Mouse (Mus musculus) C2C12 (cell line): Measurements from ENCODE around the gene Perm1. TPM values are rescaled to one million over a fixed set of nuclear protein-coding genes. Genes with fewer than 3 reads are reported as not detected.
A peak's percentile ranks its signal among the peaks of the same experiment; 100 is the strongest.

Source experiments
- H3K27me3 ChIP-seq: one replicate; pipeline ENCODE4 v1.6.1; 2011; ENCODE audit not compliant: control insufficient read depth, insufficient read depth, insufficient read length
- H3K36me3 ChIP-seq: one replicate; pipeline ENCODE4 v1.6.1; 2011; ENCODE audit not compliant: control insufficient read depth, insufficient read depth
- H3K4me3 ChIP-seq: one replicate; pipeline ENCODE4 v1.5.1; 2011; ENCODE audit warnings: mild to moderate bottlenecking, control low read depth; ENCODE audit not compliant: poor library complexity, insufficient read depth, severe bottlenecking
- H3K79me2 ChIP-seq: one replicate; pipeline ENCODE4 v1.6.1; 2011; ENCODE audit not compliant: control insufficient read depth, insufficient read depth
- H3K79me3 ChIP-seq: one replicate; pipeline ENCODE4 v1.6.1; 2011; ENCODE audit warnings: low read depth, control low read depth
- H3ac ChIP-seq: one replicate; pipeline ENCODE3; 2011; ENCODE audit warnings: low read depth; ENCODE audit not compliant: control insufficient read depth, insufficient read length
- CEBPB ChIP-seq: IDR thresholded peaks from one replicate; pipeline ENCODE4 v1.6.1; 2011; ENCODE audit warnings: low read depth, mild to moderate bottlenecking, control low read depth, moderate library complexity
- CTCF ChIP-seq: IDR thresholded peaks from one replicate; pipeline ENCODE4 v1.5.1; 2011; ENCODE audit not compliant: control insufficient read depth, insufficient read depth, insufficient read length
- FOSL1 ChIP-seq: IDR thresholded peaks from one replicate; pipeline ENCODE4 v1.8.0; 2011; ENCODE audit warnings: mild to moderate bottlenecking, low read length; ENCODE audit not compliant: poor library complexity, insufficient read depth, severe bottlenecking
- MAX ChIP-seq: IDR thresholded peaks from one replicate; pipeline ENCODE4 v1.6.1; 2011; ENCODE audit warnings: mild to moderate bottlenecking, control low read depth
- MYOD1 ChIP-seq: IDR thresholded peaks from one replicate; pipeline ENCODE4 v1.6.1; 2011; ENCODE audit warnings: low read depth; ENCODE audit not compliant: control insufficient read depth, insufficient read length
- MYOG ChIP-seq: IDR thresholded peaks from one replicate; pipeline ENCODE4 v1.6.1; 2011; ENCODE audit not compliant: control insufficient read depth, insufficient read length; ENCODE audit errors: extremely low read depth
- USF1 ChIP-seq: IDR thresholded peaks from one replicate; pipeline ENCODE4 v1.6.1; 2011; ENCODE audit warnings: low read depth, mild to moderate bottlenecking, control low read depth, moderate library complexity
- microRNA-seq: library from miRNA; unstranded; fragments of <30 nt; microRNA quantifications from one replicate; pipeline ENCODE4, GENCODE M21; 2019; ENCODE audit warnings: borderline microRNAs expressed
- polyA plus RNA-seq: library from polyadenylated mRNA; unstranded; fragments of >200 nt; fragmentation: generic; extraction: Trizol; gene quantifications from one replicate; pipeline ENCODE4 v1.2.1, GENCODE M21; 2012; ENCODE audit warnings: missing spikeins

Gene Perm1
- polyA plus RNA-seq, 1 experiment: 0.02 TPM

DNA sequence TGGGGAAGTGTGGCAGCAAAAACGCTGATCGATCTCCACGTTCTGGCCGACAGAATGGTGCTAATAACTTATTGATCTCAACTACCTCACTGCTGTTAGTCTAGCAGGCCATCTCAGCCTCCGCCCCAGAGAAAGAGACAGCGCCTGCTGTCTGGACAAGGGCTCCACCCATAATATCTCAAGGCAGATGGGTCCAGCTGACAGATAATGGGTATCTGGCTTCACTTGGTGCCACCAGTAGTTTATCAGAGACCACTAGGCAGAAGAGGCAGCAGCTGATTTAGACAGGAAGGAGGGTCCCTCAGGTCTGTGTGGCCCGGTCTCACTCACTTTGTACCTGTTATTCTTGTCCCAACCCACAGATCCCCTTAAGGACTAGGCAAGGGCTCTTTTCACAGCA lies 37.4 kb downstream of the Perm1 start:
- Histone ChIP-seq H3K79me2 (no peaks in the 10 kb centered on the region), H3K27me3 (no peaks in the 10 kb centered on the region), H3K79me3 (no peaks in the 10 kb centered on the region), H3K4me3 (no peak overlapping the region), H3K36me3 (peaks cover 13% of the 10 kb centered on the region), H3ac (no peak overlapping the region)
- no peak for TF ChIP-seq MYOG
- no peak for TF ChIP-seq CEBPB
- no peak for TF ChIP-seq FOSL1
- TF ChIP-seq USF1: no peak
- TF ChIP-seq CTCF: no peak
- TF ChIP-seq MYOD1: no peak
- TF ChIP-seq MAX: no peak

DNA sequence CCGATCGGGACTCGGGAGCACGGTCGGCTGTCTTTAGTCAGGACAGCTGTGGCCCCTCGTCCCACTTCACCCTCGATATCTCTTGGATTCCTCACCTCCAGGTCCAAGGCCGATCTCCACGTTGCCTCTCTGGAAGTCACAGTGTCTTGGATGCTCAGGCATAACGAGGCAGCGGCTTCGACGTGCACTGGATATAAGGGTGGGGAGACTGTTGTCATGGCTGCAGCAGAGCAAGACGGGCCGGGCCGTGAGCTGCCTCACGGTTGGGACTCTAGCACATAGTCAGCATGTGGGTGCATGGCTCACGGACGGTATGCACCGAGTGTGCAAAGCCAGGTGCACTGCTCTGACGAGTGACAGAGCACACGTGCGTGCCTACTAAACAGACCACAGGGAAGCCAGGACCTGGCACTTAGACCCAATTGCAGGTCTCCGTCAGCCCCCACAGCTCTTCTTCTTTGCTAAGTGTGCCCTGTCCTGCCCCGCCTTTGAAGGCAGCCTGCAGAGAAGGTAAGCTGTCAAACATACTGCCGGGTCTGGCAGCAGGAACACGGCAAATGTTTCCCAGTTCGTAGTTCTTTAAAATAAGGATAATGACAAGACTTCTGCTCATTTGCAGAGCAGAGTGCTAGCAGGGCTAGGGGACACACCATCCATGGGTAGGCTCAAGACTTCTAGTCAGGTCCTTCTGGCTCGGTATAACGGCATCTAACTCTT lies 38.9 kb downstream of the Perm1 start:
- Histone ChIP-seq H3K4me3 (no peak overlapping the region), H3ac (no peak overlapping the region), H3K79me2 (no peaks in the 10 kb centered on the region), H3K36me3 (no peaks in the 10 kb centered on the region), H3K79me3 (no peaks in the 10 kb centered on the region), H3K27me3 (no peaks in the 10 kb centered on the region)
- TF ChIP-seq CTCF: no peak
- TF ChIP-seq CEBPB: no peak
- TF ChIP-seq MAX: no peak
- no peak for TF ChIP-seq MYOD1
- no peak for TF ChIP-seq FOSL1
- no peak for TF ChIP-seq USF1
- no peak for TF ChIP-seq MYOG

DNA sequence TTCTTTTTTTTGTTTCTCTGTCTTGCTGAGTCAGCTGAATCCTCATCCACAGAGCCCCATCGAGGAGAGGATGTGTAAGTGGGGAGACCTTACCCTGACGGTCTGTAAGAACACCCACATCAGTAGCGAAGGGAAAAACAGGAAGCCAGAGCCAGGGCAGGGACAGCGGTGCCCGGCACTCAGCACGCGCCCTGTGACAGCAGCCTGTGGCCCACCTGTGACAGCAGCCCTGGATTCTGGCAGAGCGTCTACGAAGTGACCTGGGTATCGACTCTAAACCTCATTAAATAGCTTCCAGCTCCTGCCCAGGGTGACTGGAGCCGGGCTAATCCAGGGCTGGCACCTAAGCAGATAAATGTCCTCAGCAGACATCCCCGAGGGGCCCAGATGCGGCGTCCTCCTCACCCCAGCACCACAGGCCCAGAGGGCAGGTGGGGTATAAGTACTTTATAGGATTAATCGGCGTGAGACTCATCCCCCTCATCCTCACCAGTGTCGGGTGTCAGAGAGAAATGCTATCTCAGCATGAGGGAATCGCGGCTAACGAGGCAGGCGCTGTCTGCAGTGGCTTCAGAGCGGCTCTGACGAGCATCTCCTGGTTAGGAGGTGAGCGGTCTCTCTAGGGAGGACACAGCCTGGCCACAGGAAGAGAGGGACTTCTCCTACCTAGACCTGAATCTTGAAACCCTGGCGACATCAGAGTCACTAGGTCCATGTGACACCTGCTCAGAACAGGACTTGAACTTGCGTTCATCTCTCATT lies 39.6 kb downstream of the Perm1 start, which contains the start of gene Samd11:
Samd11 (minus strand) TSS at position 580 of the 762 bp plus-strand sequence.
- H3K4me3 ChIP-seq: no peak within 1 kb of the TSS
- H3ac ChIP-seq: no peak within 1 kb of the TSS
- no peak for TF ChIP-seq MYOD1
- TF ChIP-seq CTCF: no peak
- no peak for TF ChIP-seq MAX
- no peak for TF ChIP-seq CEBPB
- TF ChIP-seq MYOG: no peak
- TF ChIP-seq FOSL1: no peak
- no peak for TF ChIP-seq USF1
- H3K79me3 ChIP-seq: no peaks in the 10 kb centered on the region
- no peaks in the 10 kb centered on the region for H3K79me2 ChIP-seq
- H3K36me3 ChIP-seq: no peaks in the 10 kb centered on the region
- no peaks in the 10 kb centered on the region for H3K27me3 ChIP-seq

Small RNA genes lying within 50 kb of the gene (microRNA-seq; reads per million reads assigned to microRNA genes)
- gene Mir7658: 3.9 reads per million, percentile 49 among the genes with 10 or more reads in this experiment

Other genes with a start within 250 kb of the Perm1 start
- 6.6 TPM for gene B3galt6, start 223.2 kb upstream of the Perm1 start, polyA plus RNA-seq
- gene Sdf4, start 223.0 kb upstream of the Perm1 start, polyA plus RNA-seq: 141 TPM
- gene Tnfrsf4, start 202.0 kb upstream of the Perm1 start, polyA plus RNA-seq: 0.54 TPM
- 0.30 TPM for gene Tnfrsf18, start 189.7 kb upstream of the Perm1 start, polyA plus RNA-seq
- gene Ttll10, start 156.5 kb upstream of the Perm1 start, polyA plus RNA-seq: not detected
- gene 9430015G10Rik, start 105.9 kb upstream of the Perm1 start, polyA plus RNA-seq: 19.2 TPM
- 0.40 TPM for gene Rnf223, start 85.4 kb upstream of the Perm1 start, polyA plus RNA-seq
- 16.7 TPM for gene Agrn, start 18.4 kb upstream of the Perm1 start, polyA plus RNA-seq
- gene Isg15, start 15.1 kb upstream of the Perm1 start, polyA plus RNA-seq: 1.0 TPM
- gene AW011738, start 12.6 kb upstream of the Perm1 start, polyA plus RNA-seq: 0.29 TPM
- 7.5 TPM for gene Plekhn1, start 19.0 kb downstream of the Perm1 start, polyA plus RNA-seq
- 106 TPM for gene Noc2l, start 20.1 kb downstream of the Perm1 start, polyA plus RNA-seq
- gene Samd11, start 39.8 kb downstream of the Perm1 start, polyA plus RNA-seq: 0.21 TPM
- not detected for gene Vmn2r-ps159, start 115.2 kb downstream of the Perm1 start, polyA plus RNA-seq